Mouse (Mus musculus) lung, postnatal 36 days (tissue): Measurements from ENCODE around the gene Gm49661.

Source experiments
- DNase-seq: peaks from one replicate; pipeline ENCODE4 v3.0.0; 2022; ENCODE audit warnings: mixed read lengths

The Gm49661 gene

GRCm38 (mm10) chr8:84982499-84983011, 13.3 kb upstream of the Gm49661 start:
- peak; percentile 50 for DNase-seq

GRCm38 (mm10) chr8:84981644-84982498, 12.6 kb upstream of the Gm49661 start:
- peak; percentile 84 for DNase-seq

GRCm38 (mm10) chr8:84980622-84981358, 11.6 kb upstream of the Gm49661 start:
- peak; percentile 95 for DNase-seq

- peak; percentile 98 for DNase-seq
Observed at GRCm38 (mm10) chr8:84979599-84980421, 10.6 kb upstream of the Gm49661 start.

GRCm38 (mm10) chr8:84978248-84978940, 9.2 kb upstream of the Gm49661 start, which contains the start of gene Junb:
Gene Junb (minus strand): TSS chr8:84978718.
- peak; percentile 98 for DNase-seq

GRCm38 (mm10) chr8:84977435-84978247, 8.4 kb upstream of the Gm49661 start:
- DNase-seq: peak; percentile 82

- no peak for DNase-seq
Observed at GRCm38 (mm10) chr8:84976763-84977434, 7.7 kb upstream of the Gm49661 start.

GRCm38 (mm10) chr8:84976031-84976762, 7.0 kb upstream of the Gm49661 start:
- peak; percentile 98 for DNase-seq

GRCm38 (mm10) chr8:84975434-84975833, 6.2 kb upstream of the Gm49661 start:
- DNase-seq: peak; percentile 84

- no peak for DNase-seq
Observed at GRCm38 (mm10) chr8:84974543-84975142, 5.4 kb upstream of the Gm49661 start.

GRCm38 (mm10) chr8:84973803-84974542, 4.7 kb upstream of the Gm49661 start:
- peak; percentile 81 for DNase-seq

- no peak for DNase-seq
Observed at GRCm38 (mm10) chr8:84973079-84973478, 3.8 kb upstream of the Gm49661 start.

GRCm38 (mm10) chr8:84970913-84971312, 1.7 kb upstream of the Gm49661 start:
- no peak for DNase-seq

- DNase-seq: no peak
Observed at GRCm38 (mm10) chr8:84970135-84970790, 1.0 kb upstream of the Gm49661 start.

GRCm38 (mm10) chr8:84968650-84969049, 583 bp downstream of the Gm49661 start:
- DNase-seq: no peak

GRCm38 (mm10) chr8:84967532-84968304, 1.5 kb downstream of the Gm49661 start:
- DNase-seq: no peak

GRCm38 (mm10) chr8:84966603-84967002, 2.6 kb downstream of the Gm49661 start:
- no peak for DNase-seq
